Mouse (Mus musculus) erythroblast, embryonic 14.5 days (primary cell): ENCODE results near the gene Mamstr.

Source experiments
- GATA1 ChIP-seq: IDR thresholded peaks from 2 replicates; pipeline ENCODE4 v1.6.1; 2012; ENCODE audit warnings: low read length, inconsistent platforms, mixed read lengths
- TAL1 ChIP-seq: IDR thresholded peaks from 3 replicates; pipeline ENCODE4 v1.6.1; 2012; ENCODE audit warnings: low read length, inconsistent platforms, mixed read lengths

DNA sequence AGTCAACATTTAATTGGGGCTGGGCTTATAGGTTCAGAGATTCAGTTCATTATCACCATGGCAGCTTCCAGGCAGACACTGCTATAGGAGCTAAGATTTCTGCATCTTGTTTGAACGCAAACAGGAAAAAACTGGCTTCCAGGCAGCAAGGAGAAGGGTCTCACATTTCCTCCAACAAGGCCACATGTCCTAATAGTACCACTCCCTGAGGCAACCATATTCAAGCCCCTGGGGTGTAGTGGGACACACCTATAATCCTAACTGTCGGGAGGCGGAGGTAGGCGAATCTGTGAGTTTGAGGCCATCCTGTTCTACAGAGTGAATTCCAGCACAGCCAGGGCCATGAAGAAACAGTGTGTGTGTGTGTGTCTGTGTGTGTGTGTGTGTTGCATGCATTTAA is 44.6 kb upstream of the Mamstr start:
- no peak for TF ChIP-seq TAL1
- TF ChIP-seq GATA1, result no peak
